Mouse (Mus musculus): ENCODE data around the gene Lonp2. TPM values are rescaled to one million over a fixed set of nuclear protein-coding genes. Genes with fewer than 3 reads are reported as not detected.

Lonp2 gene
- polyA plus RNA-seq, 1 experiment from 2014 or later: 69.3 TPM

GRCm38 (mm10) chr8:86768499-86768898, 144.7 kb downstream of the Lonp2 start:
- WGBS: 83% methylated on average over 5 of the region's 5 CpGs
- Histone ChIP-seq H3K4me3 (no peak overlapping the region), H3K27ac (no peak overlapping the region), H3K4me1 (replicated peaks) (no peaks in the 10 kb centered on the region), H3K27me3 (ENCODE audit: insufficient read depth, poor library complexity, severe bottlenecking) (no peaks in the 10 kb centered on the region), H3K36me3 (no peaks in the 10 kb centered on the region), H3K9me3 (no peaks in the 10 kb centered on the region)
- DNase-seq (ENCODE audit: low spot score): no peak

- 70% methylated on average over 1 of the region's 1 CpGs for whole genome bisulfite sequencing
- Histone ChIP-seq H3K4me1 (replicated peaks) (no peaks in the 10 kb centered on the region), H3K9me3 (no peaks in the 10 kb centered on the region), H3K27ac (no peak overlapping the region), H3K4me3 (no peak overlapping the region), H3K27me3 (ENCODE audit: insufficient read depth, poor library complexity, severe bottlenecking) (no peaks in the 10 kb centered on the region), H3K36me3 (no peaks in the 10 kb centered on the region)
- no peak for DNase-seq (ENCODE audit: low spot score)
Measured at GRCm38 (mm10) chr8:86769945-86770715, 146.3 kb downstream of the Lonp2 start.

Other genes starting within 250 kb of the Lonp2 start
- gene Abcc12, start 43.4 kb upstream of the Lonp2 start, polyA plus RNA-seq (2016; fragmentation: Nextera tagmentation; extraction: Ambion mirVana): 0.05 and 0.10 TPM in 2 replicates
- 5.4 and 6.0 TPM in 2 replicates for gene Gm10638, start 121.7 kb downstream of the Lonp2 start, polyA plus RNA-seq (2016; fragmentation: Nextera tagmentation; extraction: Ambion mirVana)
- gene Siah1a, start 121.9 kb downstream of the Lonp2 start, polyA plus RNA-seq (2016; fragmentation: Nextera tagmentation; extraction: Ambion mirVana): 52.8 and 57.1 TPM in 2 replicates